Mouse (Mus musculus) kidney, postnatal 0 days (tissue): Measurements from ENCODE around the gene Aven. TPM values are rescaled to one million over a fixed set of nuclear protein-coding genes. Genes with fewer than 3 reads are reported as not detected.
A peak's percentile ranks its signal among the peaks of the same experiment; 100 is the strongest.

Source experiments
- ATAC-seq: fragments of 200-750 bp; cut with Nextera tagmentation; replicated peaks from 2 replicates; pipeline ENCODE4 v1.8.0; 2017; ENCODE audit warnings: low read depth, moderate number of reproducible peaks, moderate TSS enrichment, moderate library complexity; ENCODE audit not compliant: low FRiP score
- DNase-seq: peaks from one replicate; pipeline ENCODE4 v3.0.0-alpha.2; 2016; ENCODE audit warnings: low spot score
- H3K27ac ChIP-seq: fragments of 300-500 bp; sonication (generic); 2 replicates; pipeline ENCODE4 v1.5.1; 2014; ENCODE audit warnings: mild to moderate bottlenecking
- H3K27me3 ChIP-seq: fragments of 300-500 bp; sonication (generic); 2 replicates; pipeline ENCODE4 v1.6.1; 2014; ENCODE audit warnings: low read length, mixed read lengths; ENCODE audit not compliant: insufficient read depth
- H3K36me3 ChIP-seq: fragments of 300-500 bp; sonication (generic); 2 replicates; pipeline ENCODE4 v1.6.1; 2014; ENCODE audit warnings: low read length, mixed read lengths; ENCODE audit not compliant: insufficient read depth
- H3K4me1 ChIP-seq: fragments of 300-500 bp; sonication (generic); replicated peaks from 2 replicates; pipeline ENCODE4 v1.6.1; 2014; ENCODE audit warnings: antibody characterized with exemption, low read length, mixed read lengths; ENCODE audit not compliant: insufficient read depth
- H3K4me2 ChIP-seq: fragments of 300-500 bp; sonication (generic); 2 replicates; pipeline ENCODE4 v1.6.1; 2014; ENCODE audit warnings: mild to moderate bottlenecking, low read length, moderate library complexity, mixed read lengths
- H3K4me3 ChIP-seq: fragments of 300-500 bp; sonication (generic); replicated peaks from 2 replicates; pipeline ENCODE4 v1.5.1; 2014; ENCODE audit warnings: low read depth, low read length
- H3K9ac ChIP-seq: fragments of 300-500 bp; sonication (generic); 2 replicates; pipeline ENCODE4 v1.6.1; 2014; ENCODE audit warnings: low read depth, low read length
- H3K9me3 ChIP-seq: fragments of 300-500 bp; sonication (generic); replicated peaks from 2 replicates; pipeline ENCODE4 v1.6.1; 2016; ENCODE audit warnings: low read length, inconsistent platforms, mixed read lengths
- CTCF ChIP-seq: IDR thresholded peaks from 2 replicates; pipeline ENCODE4 v1.5.1; 2016; ENCODE audit warnings: antibody characterized with exemption, low read depth, mild to moderate bottlenecking, moderate library complexity
- whole genome bisulfite sequencing: fragments of 180-500 bp; shearing (Covaris S2); extraction: QIAGEN DNeasy Blood & Tissue Kit; methylation state at CpG from one replicate; pipeline ENCODE4 v1.1.7; 2014; 5-methylcytosine and 5-hydroxymethylcytosine counted together
- polyA plus RNA-seq: library from polyadenylated mRNA; unstranded; fragments of >200 nt; fragmentation: Nextera tagmentation; extraction: Ambion mirVana; gene quantifications from 2 replicates; pipeline ENCODE4 v1.2.1, GENCODE M21; 2015

The Aven gene
- polyA plus RNA-seq, 1 experiment from 2014 or later: 6.2 TPM

- Histone ChIP-seq H3K4me2 (peak overlapping the region; percentile 64), H3K27me3 (no peaks in the 10 kb centered on the region), H3K4me1 (no peaks in the 10 kb centered on the region), H3K4me3 (peak overlapping the region; percentile 85), H3K36me3 (no peaks in the 10 kb centered on the region), H3K9ac (peak overlapping the region; percentile 87), H3K9me3 (no peaks in the 10 kb centered on the region), H3K27ac (peak overlapping the region; percentile 48; the same call in 1 of the 2 replicates)
- TF ChIP-seq CTCF: no peak
- DNase-seq (no peak), ATAC-seq (no peak; the same call in 1 of the 2 replicates)
- WGBS: 26% methylated on average over 17 of the region's 17 CpGs
These were observed 38.5 kb upstream of the Aven start for GRCm38 (mm10) chr2:112454125-112454861.

DNA sequence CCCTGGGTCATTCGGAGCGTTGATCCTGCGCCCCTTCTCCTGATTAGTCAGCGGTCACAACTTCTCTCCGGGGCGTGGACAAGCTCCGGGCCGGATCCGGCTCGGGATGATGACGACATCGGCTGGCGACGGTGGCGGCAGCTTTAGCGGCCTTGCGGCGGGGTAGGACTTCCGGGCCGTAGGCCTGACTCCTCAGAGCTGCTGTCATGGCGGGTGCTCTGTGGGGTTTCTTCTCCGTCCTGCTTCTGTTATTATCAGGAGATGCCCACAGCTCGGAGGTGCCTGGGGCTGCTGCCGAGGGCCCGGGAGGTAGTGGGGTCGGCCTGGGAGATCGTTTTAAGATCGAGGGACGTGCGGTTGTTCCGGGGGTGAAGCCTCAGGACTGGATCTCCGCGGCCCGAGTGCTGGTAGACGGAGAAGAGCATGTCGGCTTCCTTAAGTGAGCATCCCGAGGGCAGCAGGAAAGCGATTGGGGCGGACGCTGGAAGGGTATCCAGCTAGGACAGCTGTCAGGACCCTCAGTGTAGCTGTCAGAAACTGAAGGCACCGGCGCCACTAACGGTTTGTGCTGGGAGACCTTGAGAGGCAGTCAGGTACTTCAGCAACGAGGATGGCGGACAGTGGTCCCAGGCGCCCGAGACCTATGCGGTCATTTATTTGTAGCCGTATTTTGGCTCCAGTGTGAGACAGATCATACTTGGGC, 37.8 kb upstream of the Aven start, which contains the start of gene Emc7:
Gene Emc7 (plus strand): TSS at position 136 of the 703 bp plus-strand sequence.
- Histone ChIP-seq H3K4me1 (no peaks in the 10 kb centered on the region), H3K4me2 (peak within 1 kb of the TSS; percentile 64), H3K27ac (peak within 1 kb of the TSS; percentile 71), H3K36me3 (no peaks in the 10 kb centered on the region), H3K4me3 (peak within 1 kb of the TSS; percentile 85), H3K9ac (peak within 1 kb of the TSS; percentile 87), H3K9me3 (no peaks in the 10 kb centered on the region), H3K27me3 (no peaks in the 10 kb centered on the region)
- peak; percentile 98 for ATAC-seq
- under 1% methylated on average over 49 of the region's 49 CpGs for WGBS
- no peak for TF ChIP-seq CTCF
- DNase-seq: peak; percentile 95

GRCm38 (mm10) chr2:112460557-112460956, 32.2 kb upstream of the Aven start:
- Histone ChIP-seq H3K4me3 (no peak overlapping the region), H3K4me1 (no peaks in the 10 kb centered on the region), H3K9me3 (no peaks in the 10 kb centered on the region), H3K27me3 (no peaks in the 10 kb centered on the region), H3K9ac (no peak overlapping the region), H3K36me3 (peaks cover 18% of the 10 kb centered on the region; the same call in 1 of the 2 replicates), H3K27ac (no peak overlapping the region), H3K4me2 (no peak overlapping the region)
- ATAC-seq: no peak
- no peak for DNase-seq
- 95% methylated on average over 3 of the region's 3 CpGs for WGBS
- TF ChIP-seq CTCF: peak; percentile 41

DNA sequence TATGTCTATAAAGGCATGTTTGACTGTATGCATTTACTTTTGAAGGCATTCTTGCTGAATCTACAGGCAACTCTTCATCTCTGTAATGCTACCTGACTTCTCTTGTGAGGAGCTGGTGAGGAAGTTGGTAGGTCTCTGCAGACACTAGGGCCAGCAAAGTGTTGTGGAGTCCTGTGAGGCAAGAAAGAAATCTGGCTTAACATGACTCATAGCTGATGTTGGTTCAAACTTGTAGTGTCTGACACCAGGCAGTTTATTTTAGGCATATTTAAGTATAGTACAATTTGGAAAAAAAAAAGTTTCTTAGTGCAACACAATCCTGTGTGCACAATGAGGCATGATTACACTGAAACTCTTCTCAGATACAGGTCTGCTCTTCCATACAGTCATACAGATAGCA, 23.2 kb upstream of the Aven start:
- H3K4me1 ChIP-seq: no peaks in the 10 kb centered on the region
- H3K9ac ChIP-seq: no peak overlapping the region
- no peak overlapping the region for H3K27ac ChIP-seq
- TF ChIP-seq CTCF: no peak
- H3K36me3 ChIP-seq: peaks cover 15% of the 10 kb centered on the region; the same call in 1 of the 2 replicates
- H3K9me3 ChIP-seq: no peaks in the 10 kb centered on the region
- ATAC-seq (no peak), DNase-seq (no peak)
- H3K27me3 ChIP-seq: no peaks in the 10 kb centered on the region
- no peak overlapping the region for H3K4me3 ChIP-seq
- H3K4me2 ChIP-seq: no peak overlapping the region

- no peak for TF ChIP-seq CTCF
- Histone ChIP-seq H3K4me1 (no peaks in the 10 kb centered on the region), H3K9ac (no peak overlapping the region), H3K4me2 (no peak overlapping the region), H3K4me3 (no peak overlapping the region), H3K36me3 (peaks cover 10% of the 10 kb centered on the region; the same call in 1 of the 2 replicates), H3K9me3 (no peaks in the 10 kb centered on the region), H3K27me3 (no peaks in the 10 kb centered on the region), H3K27ac (no peak overlapping the region)
- WGBS: 87% methylated on average over 5 of the region's 5 CpGs
- no peak for ATAC-seq
- no peak for DNase-seq
These were observed 21.8 kb upstream of the Aven start for GRCm38 (mm10) chr2:112470961-112471381.

GRCm38 (mm10) chr2:112472076-112472475, 20.7 kb upstream of the Aven start:
- WGBS: 89% methylated on average over 2 of the region's 2 CpGs
- DNase-seq (no peak), ATAC-seq (no peak)
- no peaks in the 10 kb centered on the region for H3K9me3 ChIP-seq
- no peak overlapping the region for H3K9ac ChIP-seq
- H3K4me2 ChIP-seq: no peak overlapping the region
- no peaks in the 10 kb centered on the region for H3K4me1 ChIP-seq
- no peaks in the 10 kb centered on the region for H3K27me3 ChIP-seq
- no peak for TF ChIP-seq CTCF
- H3K36me3 ChIP-seq: peaks cover 9% of the 10 kb centered on the region; the same call in 1 of the 2 replicates
- H3K27ac ChIP-seq: no peak overlapping the region
- no peak overlapping the region for H3K4me3 ChIP-seq
